Mouse (Mus musculus): ENCODE data around the gene Zfp706. TPM values are rescaled to one million over a fixed set of nuclear protein-coding genes. Genes with fewer than 3 reads are reported as not detected.
"Not testable (repeated sequence)": the region's sequence is repeated elsewhere in the genome, so short reads cannot be mapped to it uniquely, and the experiment has no call there.

The Zfp706 gene
- polyA plus RNA-seq, 1 experiment from 2014 or later, result 93.5 TPM

DNA sequence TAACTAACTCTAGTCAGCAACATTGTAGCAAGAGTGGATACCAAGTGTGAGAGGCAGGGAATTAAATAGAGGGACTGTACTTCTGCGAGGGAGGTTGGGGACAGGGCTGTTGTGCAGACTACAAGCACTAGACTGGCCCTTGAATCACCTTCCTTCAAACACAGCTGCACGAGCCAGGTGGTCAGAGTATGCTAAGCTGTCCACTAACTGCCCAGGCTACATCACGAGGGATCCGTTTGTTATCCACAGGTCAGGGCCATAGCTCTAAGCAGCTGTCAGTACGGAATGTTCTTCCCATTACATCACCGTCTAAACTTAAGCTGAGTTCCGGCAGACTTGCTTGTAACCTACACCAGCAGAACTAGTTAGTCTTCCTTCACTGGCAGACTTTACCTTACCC is 8.0 kb downstream of the Zfp706 start:
- 90% methylated on average over 7 of the region's 7 CpGs for WGBS (ENCODE audit: missing documents)
- H3K27ac ChIP-seq; H3K4me3 ChIP-seq (ENCODE audit: inconsistent target): not testable (repeated sequence)
- H3K36me3 ChIP-seq (ENCODE audit: inconsistent target), result peaks cover 59% of the 10 kb centered on the region
- H3K79me2 ChIP-seq (ENCODE audit: inconsistent target), result peaks cover 29% of the 10 kb centered on the region

- 94% methylated on average over 4 of the region's 4 CpGs for WGBS (ENCODE audit: missing documents)
- H3K27ac ChIP-seq, result no peak overlapping the region
- H3K4me3 ChIP-seq (ENCODE audit: inconsistent target), result no peak overlapping the region
- H3K36me3 ChIP-seq (ENCODE audit: inconsistent target), result peaks cover 37% of the 10 kb centered on the region
- no peaks in the 10 kb centered on the region; the same call in 1 of the 2 replicates for H3K79me2 ChIP-seq (ENCODE audit: inconsistent target)
Observed at GRCm38 (mm10) chr15:36995166-36995565, 12.4 kb downstream of the Zfp706 start.

DNA sequence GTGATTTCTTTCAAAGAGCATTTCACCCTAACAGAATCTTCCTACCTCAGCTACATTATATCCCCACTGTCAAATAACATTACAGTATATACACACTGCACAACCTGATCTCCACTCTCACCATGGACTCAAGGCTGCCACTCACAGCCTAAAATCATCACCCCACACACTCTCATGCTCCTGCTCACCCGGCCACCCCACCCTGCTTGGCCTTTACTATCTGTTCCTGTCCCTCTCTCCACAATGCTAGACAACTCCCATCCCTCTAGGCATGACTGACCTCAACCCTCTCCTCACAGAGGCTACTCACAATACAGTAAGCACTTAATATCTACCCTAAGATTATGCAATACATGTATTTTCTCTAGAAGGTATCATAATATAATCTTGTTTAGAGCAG is 12.9 kb downstream of the Zfp706 start:
- 73% methylated on average over 1 of the region's 1 CpGs for WGBS (ENCODE audit: missing documents)
- Histone ChIP-seq H3K27ac (no peak overlapping the region), H3K36me3 (ENCODE audit: inconsistent target) (peaks cover 32% of the 10 kb centered on the region), H3K79me2 (ENCODE audit: inconsistent target) (no peaks in the 10 kb centered on the region; the same call in 1 of the 2 replicates), H3K4me3 (ENCODE audit: inconsistent target) (no peak overlapping the region)

- no peak overlapping the region for H3K4me3 ChIP-seq (ENCODE audit: inconsistent target)
- H3K79me2 ChIP-seq (ENCODE audit: inconsistent target), result no peaks in the 10 kb centered on the region
- 87% methylated on average over 8 of the region's 8 CpGs for WGBS (ENCODE audit: missing documents)
- peaks cover 22% of the 10 kb centered on the region for H3K36me3 ChIP-seq (ENCODE audit: inconsistent target)
- no peak overlapping the region for H3K27ac ChIP-seq
Observed at GRCm38 (mm10) chr15:36993435-36994178, 14.0 kb downstream of the Zfp706 start.

GRCm38 (mm10) chr15:36991353-36991752 is 16.2 kb downstream of the Zfp706 start:
- no peak overlapping the region for H3K27ac ChIP-seq
- H3K79me2 ChIP-seq (ENCODE audit: inconsistent target), result no peaks in the 10 kb centered on the region
- H3K36me3 ChIP-seq (ENCODE audit: inconsistent target), result 0 out of 2 replicates have a peak, but pooled peaks cover 7% of the 10 kb centered on the region
- WGBS (ENCODE audit: missing documents), result 94% methylated on average over 6 of the region's 6 CpGs
- no peak overlapping the region for H3K4me3 ChIP-seq (ENCODE audit: inconsistent target)

- Histone ChIP-seq H3K79me2 (ENCODE audit: inconsistent target) (no peaks in the 10 kb centered on the region), H3K36me3 (ENCODE audit: inconsistent target) (0 out of 2 replicates have a peak, but pooled peaks cover 7% of the 10 kb centered on the region), H3K27ac (no peak overlapping the region), H3K4me3 (ENCODE audit: inconsistent target) (no peak overlapping the region)
- 97% methylated on average over 11 of the region's 11 CpGs for WGBS (ENCODE audit: missing documents)
Observed at GRCm38 (mm10) chr15:36989922-36990321, 17.7 kb downstream of the Zfp706 start.

- H3K79me2 ChIP-seq (ENCODE audit: inconsistent target), result no peaks in the 10 kb centered on the region
Observed at GRCm38 (mm10) chr15:36988718-36989115, 18.9 kb downstream of the Zfp706 start.

GRCm38 (mm10) chr15:36987976-36988717 is 19.4 kb downstream of the Zfp706 start:
- Histone ChIP-seq H3K4me3 (ENCODE audit: inconsistent target) (no peak overlapping the region), H3K79me2 (ENCODE audit: inconsistent target) (no peaks in the 10 kb centered on the region), H3K36me3 (ENCODE audit: inconsistent target) (0 out of 2 replicates have a peak, but pooled peaks cover 7% of the 10 kb centered on the region), H3K27ac (no peak overlapping the region)
- WGBS (ENCODE audit: missing documents), result 81% methylated on average over 13 of the region's 13 CpGs

More at GRCm38 (mm10) chr15:36988718-36989115, 18.9 kb downstream of the Zfp706 start:
- WGBS (ENCODE audit: missing documents), result 42% methylated on average over 2 of the region's 2 CpGs
- Histone ChIP-seq H3K4me3 (ENCODE audit: inconsistent target) (no peak overlapping the region), H3K36me3 (ENCODE audit: inconsistent target) (0 out of 2 replicates have a peak, but pooled peaks cover 7% of the 10 kb centered on the region), H3K27ac (no peak overlapping the region)

GRCm38 (mm10) chr15:36987211-36987877 is 20.2 kb downstream of the Zfp706 start:
- 51% methylated on average over 6 of the region's 6 CpGs for WGBS (ENCODE audit: missing documents)
- H3K36me3 ChIP-seq (ENCODE audit: inconsistent target), result no peaks in the 10 kb centered on the region
- H3K27ac ChIP-seq, result no peak overlapping the region
- H3K79me2 ChIP-seq (ENCODE audit: inconsistent target), result no peaks in the 10 kb centered on the region
- no peak overlapping the region for H3K4me3 ChIP-seq (ENCODE audit: inconsistent target)

- no peaks in the 10 kb centered on the region for H3K36me3 ChIP-seq (ENCODE audit: inconsistent target)
- H3K27ac ChIP-seq, result no peak overlapping the region
- H3K79me2 ChIP-seq (ENCODE audit: inconsistent target), result no peaks in the 10 kb centered on the region
- 95% methylated on average over 6 of the region's 6 CpGs for WGBS (ENCODE audit: missing documents)
- H3K4me3 ChIP-seq (ENCODE audit: inconsistent target), result no peak overlapping the region
Observed at GRCm38 (mm10) chr15:36985567-36985925, 22.0 kb downstream of the Zfp706 start.

- no peaks in the 10 kb centered on the region for H3K36me3 ChIP-seq (ENCODE audit: inconsistent target)
- WGBS (ENCODE audit: missing documents), result 86% methylated on average over 1 of the region's 1 CpGs
- no peak overlapping the region for H3K27ac ChIP-seq
- no peak overlapping the region for H3K4me3 ChIP-seq (ENCODE audit: inconsistent target)
- H3K79me2 ChIP-seq (ENCODE audit: inconsistent target), result no peaks in the 10 kb centered on the region
Observed at GRCm38 (mm10) chr15:36984921-36985566, 22.5 kb downstream of the Zfp706 start.

GRCm38 (mm10) chr15:36983455-36983854 is 24.1 kb downstream of the Zfp706 start:
- Histone ChIP-seq H3K79me2 (ENCODE audit: inconsistent target) (no peaks in the 10 kb centered on the region), H3K4me3 (ENCODE audit: inconsistent target) (no peak overlapping the region), H3K36me3 (ENCODE audit: inconsistent target) (no peaks in the 10 kb centered on the region), H3K27ac (no peak overlapping the region)
- WGBS (ENCODE audit: missing documents), result 89% methylated on average over 3 of the region's 3 CpGs

GRCm38 (mm10) chr15:36980238-36980637 is 27.3 kb downstream of the Zfp706 start:
- no peak overlapping the region for H3K27ac ChIP-seq
- 65% methylated on average over 7 of the region's 8 CpGs for WGBS (ENCODE audit: missing documents)
- H3K4me3 ChIP-seq (ENCODE audit: inconsistent target), result no peak overlapping the region
- no peaks in the 10 kb centered on the region for H3K79me2 ChIP-seq (ENCODE audit: inconsistent target)
- H3K36me3 ChIP-seq (ENCODE audit: inconsistent target), result no peaks in the 10 kb centered on the region

GRCm38 (mm10) chr15:36979488-36980201 is 27.9 kb downstream of the Zfp706 start:
- Histone ChIP-seq H3K27ac (no peak overlapping the region), H3K4me3 (ENCODE audit: inconsistent target) (no peak overlapping the region), H3K79me2 (ENCODE audit: inconsistent target) (no peaks in the 10 kb centered on the region), H3K36me3 (ENCODE audit: inconsistent target) (no peaks in the 10 kb centered on the region)
- 24% methylated on average over 18 of the region's 20 CpGs for WGBS (ENCODE audit: missing documents)
